15 mouse cellular contexts compared by ENCODE assay signal in the genomic region with DNA sequence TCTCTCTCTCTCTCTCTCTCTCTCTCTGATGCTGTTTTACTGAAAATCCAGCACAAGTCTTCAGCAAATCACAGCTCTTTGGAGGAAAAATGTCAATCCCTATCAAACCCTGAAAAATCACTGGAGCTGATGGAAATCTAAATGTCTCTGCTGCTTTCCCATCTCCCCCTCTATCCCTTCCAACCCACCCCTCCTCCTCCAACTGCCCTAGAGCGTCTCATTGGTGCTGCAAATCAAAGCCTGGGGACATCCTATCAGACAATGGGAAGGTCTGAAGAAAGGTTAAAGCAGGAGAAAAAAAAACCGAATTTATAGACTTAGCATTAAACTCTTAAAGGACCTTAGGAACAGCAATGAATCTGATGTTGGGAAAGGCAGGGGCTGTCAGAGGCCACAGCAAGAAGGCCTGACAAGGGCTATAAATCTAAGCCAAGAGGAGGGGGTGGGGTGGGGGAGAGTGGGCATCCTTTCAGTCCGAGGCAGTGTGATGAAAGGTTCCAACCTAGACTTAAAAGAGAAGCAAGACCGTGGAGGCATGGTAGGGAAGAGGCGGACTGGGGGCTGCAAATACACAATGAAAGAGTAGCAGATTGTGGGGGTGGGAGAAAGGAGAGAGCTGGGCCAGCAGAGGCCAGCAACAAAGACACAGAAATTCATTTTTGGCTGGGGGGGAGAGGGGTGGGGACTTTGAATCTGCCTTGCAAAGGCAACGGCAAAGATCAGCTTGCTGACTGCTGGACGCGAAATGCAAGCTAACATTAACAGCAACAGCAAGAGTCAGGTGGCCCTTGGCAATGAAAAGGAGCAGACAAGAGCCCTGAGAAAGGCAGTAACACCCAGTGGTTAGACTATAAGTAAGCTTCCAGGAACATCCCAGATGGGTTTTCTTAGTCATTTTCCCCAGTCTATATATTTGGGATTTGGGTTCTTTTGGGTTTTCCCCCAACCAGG.
A peak's percentile ranks its signal among the peaks of the same experiment; 100 is the strongest.
DNase-seq lines count a peak whose midpoint lies in the region; ATAC-seq lines count a peak whose summit lies in the region.
"Had no signal": no experiment of that assay in that cellular context is flagged by ENCODE, and none has a peak within 500 bp of the region (broad histone marks: within the 10 kb centered on the region; RNA-seq: fewer than 3 reads in every experiment).

No protein-coding gene starts in this region.

- no peak overlapping the region for H3K9ac ChIP-seq in kidney, embryonic 15.5 days
- H3K9ac ChIP-seq in neural tube, embryonic 13.5 days, result no peak overlapping the region
- H3K9ac ChIP-seq: forebrain, embryonic 13.5 days; liver, embryonic 15.5 days had no signal

- peak; percentile 82 for ATAC-seq in kidney, embryonic 15.5 days (replicated peaks; ENCODE audit: low FRiP score)
- ATAC-seq in neural tube, embryonic 13.5 days (ENCODE audit: low read depth), result peak; percentile 94
- ATAC-seq: activated CD4-positive, CD25-positive, alpha-beta regulatory T cell, adult 4 months; forebrain, embryonic 13.5 days; inflammation-experienced regulatory T-cells, adult 6 months had no signal

- 20% methylated on average over 8 of the region's 8 CpGs for WGBS in kidney, embryonic 15.5 days
- 47% methylated on average over 8 of the region's 8 CpGs for WGBS in midbrain, embryonic 10.5 days
- whole genome bisulfite sequencing in neural tube, embryonic 13.5 days, result 7% methylated on average over 8 of the region's 8 CpGs

- H3K4me1 ChIP-seq in kidney, embryonic 15.5 days, result peaks cover 36% of the 10 kb centered on the region
- H3K4me1 ChIP-seq in midbrain, embryonic 10.5 days, result peaks cover 14% of the 10 kb centered on the region
- H3K4me1 ChIP-seq in neural tube, embryonic 13.5 days (replicated peaks), result peaks cover 22% of the 10 kb centered on the region
- H3K4me1 ChIP-seq: liver, embryonic 15.5 days had no signal

- H3K36me3 ChIP-seq in kidney, embryonic 15.5 days, result no peaks in the 10 kb centered on the region
- H3K36me3 ChIP-seq in midbrain, embryonic 10.5 days, result no peaks in the 10 kb centered on the region
- H3K36me3 ChIP-seq in neural tube, embryonic 13.5 days, result no peaks in the 10 kb centered on the region
- H3K36me3 ChIP-seq: G1E; liver, embryonic 15.5 days had no signal

- no peak for DNase-seq in kidney, postnatal 36 days
- peak; percentile 74 for DNase-seq in embryo, embryonic 11 days
- DNase-seq in midbrain, embryonic 10.5 days (ENCODE audit: low spot score), result no peak
- no peak for DNase-seq in spleen, postnatal 4 days (ENCODE audit: low spot score in 2 of 2)
- no peak for DNase-seq in spleen, adult 18-20 months
- no peak for DNase-seq in cerebellum, postnatal 36 days
- DNase-seq: cerebellum, adult 8-10 months had no signal

- no peaks in the 10 kb centered on the region for H3K27me3 ChIP-seq in kidney, embryonic 15.5 days
- no peaks in the 10 kb centered on the region for H3K27me3 ChIP-seq in midbrain, embryonic 10.5 days (ENCODE audit: low read depth, poor library complexity, severe bottlenecking)
- H3K27me3 ChIP-seq in neural tube, embryonic 13.5 days, result no peaks in the 10 kb centered on the region
- H3K27me3 ChIP-seq: forebrain, embryonic 13.5 days; liver, embryonic 15.5 days had no signal

- peak overlapping the region; percentile 32; the same call in 1 of the 2 replicates for H3K27ac ChIP-seq in kidney, embryonic 15.5 days
- H3K27ac ChIP-seq in midbrain, embryonic 10.5 days (replicated peaks), result peak overlapping the region; percentile 57; the same call in 1 of the 2 replicates
- H3K27ac ChIP-seq in neural tube, embryonic 13.5 days (replicated peaks), result peak overlapping the region; percentile 64
- H3K27ac ChIP-seq: forebrain, embryonic 13.5 days; liver, embryonic 15.5 days; stomach, postnatal 0 days had no signal

- no peaks in the 10 kb centered on the region for H3K9me3 ChIP-seq in kidney, embryonic 15.5 days (replicated peaks)
- no peaks in the 10 kb centered on the region for H3K9me3 ChIP-seq in midbrain, embryonic 10.5 days (replicated peaks)
- H3K9me3 ChIP-seq in neural tube, embryonic 13.5 days, result no peaks in the 10 kb centered on the region
- H3K9me3 ChIP-seq: forebrain, embryonic 13.5 days; G1E; liver, embryonic 15.5 days had no signal

- H3K4me2 ChIP-seq in kidney, embryonic 15.5 days, result 0 out of 2 replicates have a peak overlapping the region, but pooled peaks have one; percentile 19
- H3K4me2 ChIP-seq in neural tube, embryonic 13.5 days, result peak overlapping the region; percentile 21
- H3K4me2 ChIP-seq: forebrain, embryonic 13.5 days; liver, embryonic 15.5 days had no signal

- no peak overlapping the region for H3K4me3 ChIP-seq in kidney, embryonic 15.5 days (replicated peaks)
- no peak overlapping the region for H3K4me3 ChIP-seq in midbrain, embryonic 10.5 days
- no peak overlapping the region for H3K4me3 ChIP-seq in neural tube, embryonic 13.5 days
- H3K4me3 ChIP-seq: forebrain, embryonic 13.5 days; liver, embryonic 15.5 days had no signal
